Mouse (Mus musculus) 416B (cell line): ENCODE results near the gene Arrdc2.
"Not testable (repeated sequence)": the region's sequence is repeated elsewhere in the genome, so short reads cannot be mapped to it uniquely, and the experiment has no call there.

Experiments
- DNase-seq: peaks from one replicate; pipeline ENCODE4 v3.0.0; 2011; ENCODE audit warnings: low read depth

Arrdc2 gene

DNA sequence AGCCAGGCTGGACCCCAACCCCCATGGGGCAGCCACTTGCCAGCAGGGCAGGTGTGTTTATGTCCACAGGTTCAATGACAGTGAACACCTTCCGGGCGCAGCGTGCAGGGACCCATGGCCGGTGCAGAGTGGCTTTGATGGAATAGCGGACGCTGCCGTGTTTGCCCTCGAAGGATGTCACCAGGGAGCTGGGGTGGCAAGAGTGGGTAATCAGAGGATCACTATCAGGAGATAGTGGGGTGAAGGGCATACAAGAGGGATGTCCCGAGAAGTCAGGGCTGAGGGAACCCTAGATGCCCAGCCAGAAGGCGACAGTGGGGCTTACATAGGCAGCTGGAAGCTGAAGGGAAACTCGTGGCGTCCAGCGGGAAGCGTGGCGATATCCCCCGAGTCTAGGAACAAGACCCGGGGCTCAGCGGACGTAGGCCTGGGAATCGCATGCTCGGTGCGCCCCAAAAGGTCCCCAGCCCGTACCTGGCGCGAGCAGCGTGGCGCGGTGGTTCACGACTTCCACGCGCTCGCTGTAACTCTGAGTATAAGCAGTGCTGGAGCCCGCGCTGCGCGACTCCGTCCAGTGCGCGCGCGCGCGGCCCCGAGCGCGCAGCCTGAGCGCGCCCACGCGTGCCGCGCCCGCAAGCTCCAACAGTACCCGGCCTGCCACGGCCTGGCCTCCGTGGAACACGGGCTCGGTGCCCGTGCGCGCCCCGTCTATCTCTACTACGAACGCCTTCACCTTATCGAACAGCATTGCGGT lies 689 bp downstream of the Arrdc2 start:
- DNase-seq: peak; percentile 63

DNA sequence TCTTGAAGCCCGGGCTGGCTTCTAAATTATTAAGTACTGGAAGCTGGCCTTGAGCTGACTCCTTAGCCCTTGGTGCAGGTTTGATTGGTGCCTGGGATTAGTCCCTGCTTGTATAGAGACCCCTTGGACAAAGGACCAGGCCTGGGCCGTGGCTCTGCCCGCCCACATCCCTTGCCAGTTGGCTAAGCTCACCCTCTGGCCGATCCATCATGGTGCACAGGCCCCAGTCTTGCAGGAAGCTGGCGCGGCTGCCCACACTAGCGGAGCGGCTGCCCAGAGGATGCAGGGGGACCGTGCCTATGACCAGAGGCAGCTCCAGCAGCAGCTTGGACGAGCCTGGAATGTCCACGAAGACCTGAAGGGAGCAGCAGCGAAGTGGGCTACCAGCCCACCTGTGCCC lies 2.9 kb downstream of the Arrdc2 start:
- no peak for DNase-seq

DNA sequence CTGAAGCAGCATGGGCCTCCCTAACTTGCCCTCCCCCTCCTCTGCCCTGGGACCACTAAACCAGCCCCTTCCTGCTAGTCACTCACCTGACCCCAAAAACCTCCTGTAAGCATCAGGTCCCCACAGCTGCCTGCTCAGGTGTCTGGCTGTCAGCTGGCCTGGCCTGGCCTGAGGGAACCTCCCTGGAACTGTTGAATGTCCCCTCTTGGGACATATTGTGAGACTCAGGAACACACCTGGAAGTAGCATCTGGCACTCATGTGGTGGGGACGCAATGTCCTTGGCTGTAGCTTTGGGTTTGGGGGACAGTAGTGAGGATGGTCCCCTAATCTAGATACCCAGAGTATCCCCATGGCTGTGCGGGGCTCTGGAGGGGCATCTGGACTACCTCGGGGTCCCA lies 5.4 kb downstream of the Arrdc2 start:
- no peak for DNase-seq

DNA sequence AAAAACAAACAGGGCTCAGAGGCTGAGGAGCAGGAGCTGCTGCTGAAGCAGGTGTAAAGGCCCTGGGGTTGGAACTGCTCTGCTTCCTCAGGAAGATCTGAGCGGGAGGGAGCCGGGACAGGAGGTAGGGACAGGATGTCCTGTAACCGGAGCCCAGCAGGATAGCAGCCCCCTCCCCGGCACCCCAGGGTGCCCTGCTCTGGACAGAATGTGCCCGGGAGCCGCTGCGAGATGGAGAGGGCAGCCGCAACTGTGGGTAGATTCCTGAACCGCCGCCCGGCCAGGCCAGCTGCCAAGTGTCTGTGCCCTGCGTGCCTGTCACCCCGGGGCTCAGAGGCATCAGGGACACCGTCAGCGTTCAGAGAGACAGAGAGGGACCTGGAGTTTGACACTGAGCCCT lies 6.0 kb downstream of the Arrdc2 start:
- DNase-seq: no peak

DNA sequence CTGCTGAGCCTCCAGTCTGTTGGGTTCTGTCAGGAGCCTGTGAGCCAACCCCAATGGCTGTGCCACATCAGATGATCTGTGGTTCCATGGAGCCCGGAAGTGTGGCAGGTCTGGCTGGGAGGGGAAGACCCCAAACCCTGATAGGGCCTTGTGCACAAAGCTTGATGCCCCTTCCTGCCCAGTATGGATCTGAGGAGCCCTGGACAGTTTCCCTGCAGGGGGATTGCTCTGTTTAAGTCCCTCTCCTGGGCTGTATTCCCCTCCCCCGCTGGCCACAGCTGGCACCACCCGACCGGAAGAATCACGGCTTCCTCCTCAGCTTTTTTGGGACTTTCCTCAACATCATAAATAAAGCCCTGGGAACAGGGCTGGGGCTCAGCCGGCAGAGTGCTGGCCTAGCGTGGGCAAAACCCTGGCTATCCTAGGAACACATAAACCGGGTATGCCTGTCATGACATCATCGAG lies 6.5 kb downstream of the Arrdc2 start:
- peak; percentile 52 for DNase-seq

DNA sequence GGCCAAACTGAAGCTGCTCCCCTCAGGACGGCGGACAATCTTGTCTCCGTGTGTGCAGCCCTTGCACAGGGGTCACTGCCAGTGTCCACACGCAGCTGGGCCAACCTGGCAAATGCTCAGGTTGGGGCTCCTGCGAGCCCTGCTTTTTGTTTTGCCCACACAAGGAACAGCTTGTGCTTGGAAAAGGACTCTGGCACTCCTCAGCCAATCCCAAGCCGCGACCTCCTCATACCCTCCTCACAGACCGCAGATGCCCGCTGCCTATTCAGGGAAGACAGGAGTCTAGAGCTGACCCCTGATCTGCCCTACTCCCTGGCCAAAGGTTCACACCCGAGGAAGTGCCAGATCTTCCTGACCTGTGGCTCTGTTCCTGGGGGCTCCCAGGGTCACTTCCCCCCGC lies 7.1 kb downstream of the Arrdc2 start:
- no peak for DNase-seq

DNA sequence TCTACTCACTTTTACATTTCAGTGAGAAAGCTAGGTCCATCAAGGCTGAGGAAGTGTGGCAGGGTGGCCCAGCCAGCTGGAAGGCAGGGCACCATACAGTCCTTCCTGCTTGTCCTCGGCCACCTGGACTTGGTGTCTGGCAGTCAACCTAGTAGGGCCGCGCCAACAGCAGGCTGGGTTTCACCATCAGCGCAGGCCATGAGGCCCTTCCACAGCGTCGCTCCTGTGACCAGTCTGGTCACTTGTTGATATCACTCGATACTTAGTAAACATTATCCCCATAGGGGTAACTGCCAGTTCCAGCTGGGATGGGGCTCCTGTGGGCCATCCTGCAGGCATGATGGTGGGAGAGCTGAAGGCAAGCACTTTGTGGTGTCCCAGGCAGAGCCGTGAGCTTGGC lies 8.0 kb downstream of the Arrdc2 start:
- no peak for DNase-seq

DNA sequence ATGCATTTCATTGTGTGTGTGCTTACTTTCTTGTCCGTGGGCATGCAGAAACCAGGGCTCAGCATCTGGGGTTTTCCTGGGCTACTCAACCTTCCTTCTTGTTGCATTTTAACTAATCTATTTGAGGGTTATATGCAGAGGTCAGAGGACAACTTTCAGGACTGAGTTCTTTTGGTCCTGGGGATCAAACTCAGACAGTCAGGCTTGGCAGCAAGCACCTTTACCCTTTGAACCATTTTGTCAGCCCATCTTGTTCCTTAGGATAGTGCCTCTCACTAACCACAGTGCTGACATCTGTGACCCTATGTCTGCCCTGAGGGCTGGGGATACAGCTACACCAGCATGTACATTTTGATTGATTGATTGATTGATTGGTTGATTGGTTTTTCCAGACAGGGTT lies 11.7 kb downstream of the Arrdc2 start:
- no peak for DNase-seq

DNA sequence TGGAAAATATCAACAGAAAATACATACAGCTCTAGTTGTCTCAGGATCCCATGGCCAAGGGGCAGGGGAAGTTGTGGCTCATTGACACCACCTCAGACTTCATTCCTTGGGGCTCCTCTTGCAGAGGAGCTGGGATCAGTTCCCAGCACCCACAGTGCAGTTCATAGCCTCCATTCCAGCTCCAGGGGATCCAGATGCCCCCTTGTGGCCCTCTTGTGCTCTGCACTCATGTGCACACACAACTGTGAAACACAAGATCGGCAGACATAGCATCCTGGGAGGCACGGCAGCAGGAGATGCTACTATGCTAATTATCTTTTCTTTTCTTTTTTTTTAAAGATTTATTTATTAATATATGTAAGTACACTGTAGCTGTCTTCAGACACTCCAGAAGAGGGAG lies 12.5 kb downstream of the Arrdc2 start:
- DNase-seq: peak; percentile 24

DNA sequence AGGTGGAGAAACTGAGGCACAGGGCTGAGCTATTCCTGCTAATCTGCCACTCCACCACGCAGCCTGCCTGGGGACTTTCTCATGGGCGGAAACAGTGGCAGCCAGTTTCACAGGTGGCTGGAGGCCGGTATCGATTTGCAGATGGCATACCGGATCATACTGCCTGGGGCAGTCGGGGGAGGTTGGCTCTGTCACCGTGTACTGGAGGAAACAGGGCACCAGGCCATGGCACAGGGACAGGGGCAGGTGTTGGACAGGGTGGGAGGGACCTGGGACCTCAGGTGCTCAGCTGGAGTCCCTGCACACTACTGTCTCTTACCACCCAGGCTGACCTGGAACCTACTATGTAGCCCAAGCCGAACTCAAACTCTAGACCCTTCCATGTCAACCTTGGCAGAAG lies 13.7 kb downstream of the Arrdc2 start:
- no peak for DNase-seq

DNA sequence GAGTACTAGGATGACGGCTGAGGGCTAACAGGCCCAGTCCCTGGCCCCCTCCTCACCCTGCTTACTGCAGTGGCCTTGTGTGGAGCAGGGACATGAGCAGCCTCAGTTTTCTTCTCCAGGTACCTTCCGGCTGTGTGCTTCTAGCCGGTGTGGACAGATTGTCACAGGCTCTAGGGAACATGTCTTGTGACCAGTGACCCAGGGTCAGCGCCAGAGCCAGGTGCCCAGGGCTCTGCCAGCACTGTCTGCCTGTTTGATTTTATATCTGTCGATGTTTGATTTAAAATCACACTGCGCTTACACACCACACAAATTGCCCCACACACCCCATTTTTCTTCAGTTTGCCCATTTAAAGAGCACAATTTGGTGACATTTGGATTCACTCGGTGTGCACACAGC lies 15.7 kb downstream of the Arrdc2 start:
- DNase-seq: no peak

DNA sequence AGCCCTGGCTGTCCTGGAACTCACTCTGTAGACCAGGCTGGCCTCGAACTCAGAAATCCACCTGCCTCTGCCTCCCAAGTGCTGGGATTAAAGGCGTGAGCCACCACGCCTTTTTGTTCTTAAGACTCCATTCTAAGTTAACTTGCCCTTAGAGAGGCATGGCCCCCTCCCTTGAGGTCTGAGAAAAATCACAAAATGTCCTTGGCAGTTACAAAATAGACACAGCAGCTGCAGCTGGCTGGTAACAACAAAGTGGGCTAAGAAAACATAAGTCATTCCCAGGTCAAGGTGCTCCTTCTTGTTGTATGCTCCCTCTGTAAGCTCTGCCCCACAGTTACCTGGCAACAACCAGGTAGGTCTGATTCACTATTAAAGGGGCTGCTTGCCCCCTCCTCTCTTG lies 16.9 kb downstream of the Arrdc2 start:
- DNase-seq: not testable (repeated sequence)

DNA sequence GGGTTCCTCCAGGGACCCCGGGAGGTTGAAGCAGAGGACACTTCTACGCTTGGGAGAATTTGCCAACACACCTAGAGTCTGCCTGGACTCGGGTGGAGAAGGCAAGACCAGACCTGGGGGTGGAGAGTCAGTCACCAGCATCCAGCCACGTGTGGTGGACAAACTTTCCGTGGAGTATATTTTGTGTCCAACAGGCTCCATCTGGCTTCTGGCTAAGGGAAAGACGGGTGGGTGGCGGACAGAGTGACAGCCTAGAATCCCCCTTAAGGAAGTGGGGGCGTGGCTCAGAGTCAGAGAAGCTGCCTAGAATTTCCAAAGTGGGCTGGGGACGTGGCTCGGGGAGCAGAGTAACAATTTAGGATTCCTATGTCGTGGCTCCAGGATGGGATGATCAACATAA lies 17.5 kb downstream of the Arrdc2 start:
- no peak for DNase-seq

DNA sequence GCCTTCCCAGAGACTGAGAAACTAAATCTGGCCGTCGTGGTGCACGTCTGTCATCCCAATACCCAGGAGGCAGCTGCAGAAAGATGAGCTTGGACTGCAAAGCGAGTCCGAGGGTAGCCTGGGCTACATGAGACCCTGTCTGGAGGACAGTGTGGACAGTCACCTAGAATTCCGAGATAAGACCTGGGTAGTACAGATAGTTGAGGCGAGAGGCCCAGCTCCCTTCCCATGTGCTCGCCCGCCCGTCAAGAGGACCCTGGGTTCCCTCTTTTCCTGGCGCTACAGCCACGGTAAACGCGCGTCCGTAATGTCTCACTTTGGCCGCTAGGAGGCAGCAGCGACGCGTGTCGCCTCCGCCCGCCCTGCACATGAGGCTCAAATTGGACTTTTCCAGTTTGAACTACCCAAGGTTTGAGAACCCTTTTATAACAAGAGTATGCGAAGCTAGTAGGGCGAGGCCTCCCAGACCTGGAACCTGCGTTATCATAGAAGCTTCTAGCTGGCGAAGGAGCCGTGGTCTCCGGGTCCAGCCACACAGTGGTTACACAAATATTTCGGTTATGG lies 18.0 kb downstream of the Arrdc2 start:
- peak; percentile 72 for DNase-seq

DNA sequence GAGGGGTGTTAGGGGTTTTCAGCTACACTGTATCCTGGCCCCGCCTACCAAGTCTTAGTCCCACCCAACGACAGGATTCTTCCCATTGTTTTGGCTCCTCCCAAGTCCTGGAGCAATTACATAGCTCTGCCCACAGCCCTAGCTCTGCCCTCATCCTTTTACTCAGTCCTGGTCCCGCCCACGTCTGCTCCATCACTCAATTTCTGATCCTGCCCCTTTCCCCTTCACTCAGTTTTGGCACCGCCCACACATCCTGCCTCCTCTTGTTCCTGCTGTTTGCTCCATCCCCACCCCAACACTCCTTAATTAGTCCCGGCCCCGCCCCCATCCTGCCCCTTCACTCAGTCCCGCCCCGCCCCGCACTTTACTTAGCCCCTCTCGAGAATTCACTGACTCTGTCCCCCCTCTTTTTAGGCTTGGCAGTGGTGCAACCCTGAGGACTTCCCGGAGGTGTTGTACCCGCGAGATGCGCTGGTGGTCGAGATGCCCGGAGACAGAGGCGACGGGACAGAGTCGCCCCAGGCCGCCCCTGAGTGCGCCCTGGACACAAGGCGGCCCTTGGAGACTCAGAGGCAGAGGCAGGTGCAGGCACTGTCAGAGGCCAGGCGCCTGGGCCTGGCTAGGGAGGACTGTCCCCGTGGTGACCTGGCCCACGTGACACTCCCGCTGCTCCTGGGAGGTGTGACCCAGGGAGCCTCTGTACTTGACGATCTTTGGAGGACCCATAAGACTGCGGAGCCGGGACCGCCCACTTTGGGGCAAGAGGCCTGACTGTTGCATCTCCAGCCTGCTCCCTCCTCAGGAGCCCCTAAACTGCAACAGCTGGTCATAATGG lies 19.2 kb downstream of the Arrdc2 start:
- peak; percentile 83 for DNase-seq

DNA sequence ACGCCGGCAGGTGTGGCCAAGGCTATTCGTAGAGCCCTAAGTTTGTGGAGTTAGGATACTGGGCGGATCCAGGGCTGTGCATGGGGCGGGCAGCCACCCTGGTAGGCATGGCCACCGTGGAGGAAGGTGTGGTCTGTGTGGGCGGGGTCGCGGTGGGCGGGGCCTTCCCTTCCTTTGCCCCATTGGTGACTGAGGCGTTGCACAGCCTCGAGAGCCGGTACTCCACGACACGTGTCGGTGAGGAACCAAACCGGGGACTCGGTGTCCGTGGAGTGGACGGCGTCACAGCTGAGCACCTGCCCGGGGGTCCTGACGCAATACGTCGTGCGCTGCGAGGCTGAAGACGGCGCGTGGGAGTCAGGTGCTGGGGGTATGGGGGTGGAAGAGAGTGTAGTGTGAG lies 22.8 kb downstream of the Arrdc2 start:
- DNase-seq: peak; percentile 37

DNA sequence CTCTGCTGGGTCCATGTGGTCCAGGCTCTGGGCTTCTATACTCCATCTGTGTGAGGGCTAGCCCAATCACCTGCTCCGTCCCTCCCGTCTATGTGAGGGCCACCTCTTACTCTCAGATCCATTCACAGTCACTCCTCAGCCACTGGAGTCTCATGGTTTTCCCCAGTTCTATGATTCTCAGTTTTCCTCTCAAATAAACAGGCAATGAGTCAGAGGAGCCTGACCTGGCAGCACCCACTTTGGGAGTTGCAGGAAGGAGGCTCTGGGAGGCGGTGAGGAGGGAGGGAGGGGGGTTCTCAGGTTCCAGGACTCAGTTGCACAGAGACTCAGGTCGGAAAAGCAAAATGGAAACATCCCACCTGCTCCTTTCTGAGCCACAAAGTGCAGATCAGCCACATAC lies 26.6 kb downstream of the Arrdc2 start:
- no peak for DNase-seq

DNA sequence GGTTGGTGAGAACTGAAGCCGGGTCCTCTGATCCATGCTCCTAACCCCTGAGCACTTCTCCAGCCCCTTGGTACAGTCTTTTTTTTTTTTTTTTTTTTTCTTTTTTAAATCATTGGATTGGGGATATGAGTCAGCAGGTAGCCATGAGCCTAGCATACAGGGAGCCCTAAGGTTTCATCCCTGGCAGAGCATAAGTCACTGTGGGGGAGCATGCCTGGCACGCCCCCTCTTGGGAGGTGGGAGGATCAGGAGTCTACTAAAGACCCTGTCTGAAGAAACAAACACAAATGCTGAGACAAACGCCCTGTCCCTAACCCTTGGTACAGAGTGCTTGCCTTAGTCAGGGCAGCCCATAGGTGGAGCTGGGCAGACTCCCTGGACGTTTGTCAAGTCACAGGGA lies 27.5 kb downstream of the Arrdc2 start:
- DNase-seq: no peak

DNA sequence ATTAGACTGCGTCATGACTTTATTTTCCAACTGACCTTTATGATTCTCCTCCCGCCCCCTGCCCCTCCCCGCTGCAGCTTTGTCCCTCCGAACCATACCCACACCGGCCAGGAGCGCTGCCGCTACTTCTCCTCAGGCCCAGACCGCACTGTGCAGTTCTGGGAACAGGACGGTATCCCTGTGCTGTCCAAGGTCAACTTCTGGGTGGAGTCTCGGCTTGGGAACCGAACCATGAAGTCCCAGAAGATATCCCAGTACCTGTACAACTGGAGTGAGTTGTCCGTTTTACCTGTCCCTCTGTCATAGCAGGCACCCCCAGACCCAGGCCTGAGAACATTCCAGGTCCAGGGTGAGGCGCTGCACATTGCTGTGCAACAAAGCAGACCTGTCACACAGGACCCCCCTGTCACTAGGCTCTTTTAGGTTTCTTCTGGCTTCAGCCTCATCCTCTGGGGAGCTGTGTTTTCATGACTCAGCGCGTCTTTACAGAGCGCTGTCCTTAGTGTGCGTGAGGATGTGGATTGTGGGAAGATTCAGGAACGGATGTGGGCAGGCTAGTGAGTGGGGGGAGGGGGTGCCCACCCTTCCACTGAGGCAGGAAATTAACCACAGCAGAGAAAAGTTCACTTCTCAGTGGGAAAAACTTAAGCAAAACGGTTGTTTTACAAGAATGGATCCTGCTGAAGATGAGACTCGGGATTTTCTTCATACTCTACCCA lies 28.4 kb downstream of the Arrdc2 start:
- peak; percentile 81 for DNase-seq

DNA sequence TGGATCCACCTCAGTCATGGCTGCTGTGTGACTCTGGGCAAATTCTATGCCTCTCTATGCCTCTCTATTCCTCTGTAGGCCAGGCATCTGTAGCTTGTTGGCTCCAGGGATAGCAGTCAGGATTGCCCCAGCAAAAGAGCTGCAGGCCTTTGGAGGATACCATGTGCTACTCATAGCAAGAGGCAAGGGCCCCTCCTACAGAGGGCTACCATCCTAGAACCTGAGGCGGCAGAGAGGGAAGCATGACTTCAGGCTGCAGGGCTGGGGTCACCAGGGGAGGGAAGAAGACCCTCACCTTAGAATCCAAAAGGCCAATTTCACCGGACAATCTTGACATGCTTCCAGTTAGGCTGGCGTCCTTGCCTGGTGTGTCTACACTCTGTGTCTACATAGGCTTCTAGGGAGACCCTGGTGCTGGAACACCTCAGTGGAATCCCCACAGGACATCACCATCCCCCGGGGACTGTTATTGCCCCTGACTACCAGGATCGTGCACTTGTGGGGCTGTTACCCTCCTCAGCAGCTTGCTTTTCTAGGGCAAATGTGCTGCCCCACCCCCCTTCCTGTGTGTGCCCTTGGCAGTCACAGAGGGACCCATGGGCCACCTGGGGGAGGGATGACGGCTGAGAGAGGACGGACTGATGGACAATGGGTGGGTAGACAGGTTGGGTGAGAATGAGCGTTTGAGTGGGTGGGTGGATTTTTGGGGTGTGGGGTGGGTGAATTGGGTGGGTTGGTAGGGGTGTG lies 30.4 kb downstream of the Arrdc2 start:
- no peak for DNase-seq

DNA sequence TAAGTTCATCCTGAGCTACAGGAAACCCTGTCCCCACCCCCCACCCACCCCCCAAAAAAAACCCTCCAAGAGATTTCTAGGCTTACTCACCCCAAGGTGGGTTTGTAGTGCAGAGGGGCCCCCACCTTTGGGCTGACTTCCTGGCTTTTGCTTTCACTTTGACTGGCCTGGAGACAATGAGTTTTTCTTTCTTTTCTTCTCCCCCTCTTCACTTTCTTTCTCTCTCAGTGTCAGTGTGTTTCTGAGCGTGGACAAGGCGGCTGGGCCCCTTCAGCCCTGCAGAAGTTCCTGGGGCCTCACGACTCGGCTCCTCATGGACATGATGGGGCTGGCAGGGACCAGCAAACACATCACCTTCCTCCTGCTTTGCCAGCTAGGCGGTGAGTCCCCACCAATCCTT lies 31.3 kb downstream of the Arrdc2 start, which contains the start of gene Il12rb1:
TSS of gene Il12rb1 (plus strand) at position 211 of the 400 bp plus-strand sequence.
- DNase-seq: no peak

DNA sequence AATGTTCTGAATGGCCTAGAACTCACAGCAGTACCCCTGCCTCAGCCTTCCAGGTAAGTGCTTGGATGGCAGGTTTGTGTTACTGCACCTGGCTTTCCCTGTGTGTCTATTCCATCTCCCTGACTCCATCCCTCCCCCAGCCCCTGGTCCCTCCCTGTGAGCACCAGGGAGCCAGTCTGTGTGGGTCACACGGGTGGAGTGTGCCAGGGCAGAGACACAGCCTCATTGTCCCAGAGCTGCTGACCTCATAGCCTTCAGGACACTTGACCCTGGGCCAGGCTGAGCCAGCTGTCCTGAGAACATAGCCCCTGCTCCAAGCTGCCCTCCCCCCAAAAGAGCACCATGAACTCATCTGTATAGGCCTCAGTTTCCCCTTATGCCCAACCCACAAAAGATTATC lies 32.2 kb downstream of the Arrdc2 start:
- no peak for DNase-seq
